21 mouse cellular contexts compared by ENCODE assay signal in the genomic region with DNA sequence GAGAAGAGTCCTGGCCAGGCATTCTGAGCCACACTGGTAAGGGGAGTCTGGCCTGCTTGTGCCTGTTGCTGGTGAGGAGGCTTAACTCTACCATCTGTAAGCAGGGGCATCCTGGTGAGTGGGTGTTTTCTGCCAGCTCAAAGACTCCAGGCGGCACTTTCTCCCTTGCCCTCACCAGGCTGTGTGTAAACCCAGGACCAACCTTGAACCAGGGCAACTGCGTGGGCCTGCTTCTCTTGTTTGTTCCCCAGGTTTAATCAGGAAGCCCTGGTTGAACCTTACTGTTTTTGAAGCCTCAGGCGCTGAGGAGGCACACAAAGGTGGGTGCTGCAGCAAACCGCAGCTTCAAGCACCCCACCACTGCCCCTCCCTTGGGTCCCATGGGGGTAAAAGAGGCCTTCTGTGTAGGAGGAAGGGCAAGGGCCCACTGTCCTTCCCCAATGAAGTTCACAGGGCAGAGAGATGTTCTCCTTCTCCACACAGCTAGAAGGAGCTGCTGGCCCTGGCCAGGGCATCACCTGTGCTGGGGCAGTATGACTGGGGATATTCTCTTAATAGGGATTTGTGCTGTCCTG. TPM values are rescaled to one million over a fixed set of nuclear protein-coding genes. Genes with fewer than 3 reads are reported as not detected.
DNase-seq lines count a peak whose midpoint lies in the region; ATAC-seq lines count a peak whose summit lies in the region.
"Had no signal": no experiment of that assay in that cellular context is flagged by ENCODE, and none has a peak within 500 bp of the region (broad histone marks: within the 10 kb centered on the region; RNA-seq: fewer than 3 reads in every experiment).

No protein-coding gene starts in this region.

- H3K4me2 ChIP-seq in kidney, embryonic 14.5 days (replicated peaks; ENCODE audit: low read depth, low read length): no peak overlapping the region
- H3K4me2 ChIP-seq in midbrain, embryonic 16.5 days (ENCODE audit: low read length): no peak overlapping the region
- no peak overlapping the region for H3K4me2 ChIP-seq in midbrain, embryonic 15.5 days
- H3K4me2 ChIP-seq in liver, embryonic 15.5 days: no peak overlapping the region
- H3K4me2 ChIP-seq: embryonic facial prominence, embryonic 12.5 days; heart, embryonic 13.5 days; limb, embryonic 13.5 days; midbrain, embryonic 11.5 days; stomach, embryonic 15.5 days had no signal

- H3K27ac ChIP-seq in kidney, embryonic 14.5 days (ENCODE audit: low read depth, low read length): no peak overlapping the region
- no peak overlapping the region for H3K27ac ChIP-seq in midbrain, embryonic 16.5 days (ENCODE audit: low read length)
- no peak overlapping the region for H3K27ac ChIP-seq in midbrain, embryonic 15.5 days
- peak overlapping the region; percentile 92 for H3K27ac ChIP-seq in liver, embryonic 15.5 days (replicated peaks)
- H3K27ac ChIP-seq: embryonic facial prominence, embryonic 12.5 days; heart, embryonic 13.5 days; limb, embryonic 13.5 days; stomach, embryonic 15.5 days had no signal

- peak; percentile 21 for DNase-seq in kidney, adult 11 months
- peak; percentile 77 for DNase-seq in splenic B cell, adult 2 months (ENCODE audit: low read depth, low spot score)
- DNase-seq in c-Kit-positive CD71-positive TER-119-positive erythroid progenitor cells, embryonic 14.5 days (ENCODE audit: low spot score): no peak
- DNase-seq: adrenal gland, postnatal 10 days; lung, postnatal 10 days; right cerebral cortex, postnatal 14 days had no signal

- no peak overlapping the region for H3K4me3 ChIP-seq in kidney, embryonic 14.5 days (ENCODE audit: low read length)
- H3K4me3 ChIP-seq in midbrain, embryonic 16.5 days (ENCODE audit: low read depth, low read length): no peak overlapping the region
- H3K4me3 ChIP-seq in midbrain, embryonic 15.5 days: no peak overlapping the region
- H3K4me3 ChIP-seq in liver, embryonic 15.5 days (replicated peaks): no peak overlapping the region
- H3K4me3 ChIP-seq: embryonic facial prominence, embryonic 12.5 days; heart, embryonic 13.5 days; limb, embryonic 13.5 days; myocyte; stomach, embryonic 15.5 days had no signal

- H3K36me3 ChIP-seq in kidney, embryonic 14.5 days (ENCODE audit: control insufficient read depth, insufficient read depth, low read length): 0 out of 2 replicates have a peak, but pooled peaks cover under 1% of the 10 kb centered on the region
- H3K36me3 ChIP-seq in midbrain, embryonic 16.5 days (ENCODE audit: control insufficient read depth, insufficient read depth, low read length): no peaks in the 10 kb centered on the region
- H3K36me3 ChIP-seq in midbrain, embryonic 15.5 days (replicated peaks): no peaks in the 10 kb centered on the region
- no peaks in the 10 kb centered on the region for H3K36me3 ChIP-seq in liver, embryonic 15.5 days (replicated peaks)
- H3K36me3 ChIP-seq in splenic B cell, adult 2 months (ENCODE audit: control insufficient read depth, insufficient read depth, low read length, poor library complexity, severe bottlenecking): no peaks in the 10 kb centered on the region
- H3K36me3 ChIP-seq: embryonic facial prominence, embryonic 12.5 days; heart, embryonic 13.5 days; limb, embryonic 13.5 days; stomach, embryonic 15.5 days had no signal

- WGBS in kidney, embryonic 14.5 days: 92% methylated on average over 4 of the region's 4 CpGs
- 89% methylated on average over 4 of the region's 4 CpGs for WGBS in midbrain, embryonic 16.5 days
- WGBS in midbrain, embryonic 15.5 days: 90% methylated on average over 4 of the region's 4 CpGs
- WGBS in liver, embryonic 15.5 days (ENCODE audit: insufficient replicate concordance): 72% methylated on average over 4 of the region's 4 CpGs

- no peaks in the 10 kb centered on the region for H3K9me3 ChIP-seq in kidney, embryonic 14.5 days (ENCODE audit: control insufficient read depth, low read length)
- no peaks in the 10 kb centered on the region for H3K9me3 ChIP-seq in midbrain, embryonic 16.5 days (replicated peaks; ENCODE audit: control insufficient read depth, low read length, poor library complexity, severe bottlenecking)
- no peaks in the 10 kb centered on the region for H3K9me3 ChIP-seq in midbrain, embryonic 15.5 days
- H3K9me3 ChIP-seq in liver, embryonic 15.5 days (replicated peaks): no peaks in the 10 kb centered on the region
- H3K9me3 ChIP-seq: embryonic facial prominence, embryonic 12.5 days; heart, embryonic 13.5 days; limb, embryonic 13.5 days; stomach, embryonic 15.5 days had no signal

- no peaks in the 10 kb centered on the region for H3K27me3 ChIP-seq in kidney, embryonic 14.5 days (ENCODE audit: control insufficient read depth, insufficient read depth, low read length)
- no peaks in the 10 kb centered on the region for H3K27me3 ChIP-seq in midbrain, embryonic 16.5 days (ENCODE audit: control insufficient read depth, insufficient read depth, low read depth, low read length)
- no peaks in the 10 kb centered on the region for H3K27me3 ChIP-seq in midbrain, embryonic 15.5 days (replicated peaks)
- no peaks in the 10 kb centered on the region for H3K27me3 ChIP-seq in liver, embryonic 15.5 days
- no peaks in the 10 kb centered on the region for H3K27me3 ChIP-seq in splenic B cell, adult 2 months (ENCODE audit: control insufficient read depth, insufficient read depth, low read length, poor library complexity, severe bottlenecking)
- H3K27me3 ChIP-seq: embryonic facial prominence, embryonic 12.5 days; heart, embryonic 13.5 days; limb, embryonic 13.5 days; stomach, embryonic 15.5 days had no signal

- peaks cover 30% of the 10 kb centered on the region for H3K4me1 ChIP-seq in kidney, embryonic 14.5 days (ENCODE audit: control insufficient read depth, insufficient read depth, low read length)
- H3K4me1 ChIP-seq in midbrain, embryonic 16.5 days (ENCODE audit: control insufficient read depth, insufficient read depth, low read length): peaks cover 27% of the 10 kb centered on the region
- peaks cover 23% of the 10 kb centered on the region for H3K4me1 ChIP-seq in midbrain, embryonic 15.5 days
- peaks cover 90% of the 10 kb centered on the region for H3K4me1 ChIP-seq in liver, embryonic 15.5 days (replicated peaks)

- no peak for ATAC-seq in kidney, embryonic 14.5 days (ENCODE audit: low FRiP score, low TSS enrichment)
- ATAC-seq in midbrain, embryonic 16.5 days: no peak
- ATAC-seq in midbrain, embryonic 15.5 days (replicated peaks): no peak
- ATAC-seq in liver, embryonic 15.5 days (ENCODE audit: insufficient read depth): no peak
- no peak for ATAC-seq in cerebellum, adult (ENCODE audit: insufficient number of reproducible peaks, low FRiP score, low TSS enrichment)
- ATAC-seq: intestine, postnatal 0 days had no signal

- H3K9ac ChIP-seq in kidney, embryonic 14.5 days (ENCODE audit: low read depth, low read length): no peak overlapping the region
- H3K9ac ChIP-seq in midbrain, embryonic 16.5 days (ENCODE audit: low read depth, low read length): 0 out of 2 replicates have a peak overlapping the region, but pooled peaks have one; percentile 14
- H3K9ac ChIP-seq in midbrain, embryonic 15.5 days: no peak overlapping the region
- no peak overlapping the region for H3K9ac ChIP-seq in liver, embryonic 15.5 days
- H3K9ac ChIP-seq: embryonic facial prominence, embryonic 12.5 days; heart, embryonic 13.5 days; limb, embryonic 13.5 days; stomach, embryonic 15.5 days had no signal

RNA-seq across cellular contexts. Expression of a gene that starts 9.5 kb away (rescaled TPM):
- polyA plus RNA-seq in kidney, embryonic 14.5 days (2014; fragmentation: Nextera tagmentation; extraction: Ambion mirVana): 2.7 and 3.1 TPM in 2 replicates
- 2.5 and 2.9 TPM in 2 replicates for polyA plus RNA-seq in midbrain, embryonic 16.5 days (2015; fragmentation: Nextera tagmentation; extraction: Ambion mirVana)
- polyA plus RNA-seq in midbrain, embryonic 15.5 days (2015; fragmentation: Nextera tagmentation; extraction: Ambion mirVana): 2.5 and 2.7 TPM in 2 replicates
- polyA plus RNA-seq in liver, embryonic 15.5 days (2015; fragmentation: Nextera tagmentation; extraction: Ambion mirVana): 25.0 and 26.4 TPM in 2 replicates

RNA-seq across cellular contexts. Expression of a gene that starts 15.6 kb away (rescaled TPM):
- polyA plus RNA-seq in kidney, embryonic 14.5 days (2014; fragmentation: Nextera tagmentation; extraction: Ambion mirVana): not detected in 2 replicates
- not detected in 2 replicates for polyA plus RNA-seq in midbrain, embryonic 16.5 days (2015; fragmentation: Nextera tagmentation; extraction: Ambion mirVana)
- 0.46 TPM in 1 of 2 replicates, not detected in the other for polyA plus RNA-seq in midbrain, embryonic 15.5 days (2015; fragmentation: Nextera tagmentation; extraction: Ambion mirVana)
- not detected in 2 replicates for polyA plus RNA-seq in liver, embryonic 15.5 days (2015; fragmentation: Nextera tagmentation; extraction: Ambion mirVana)
- polyA plus RNA-seq: frontal cortex, adult 2 months; heart, embryonic 13.5 days; hindbrain, embryonic 11.5 days; midbrain, embryonic 11.5 days; myocyte; thymus, postnatal 0 days had no signal

RNA-seq across cellular contexts. Expression of a gene that starts 16.8 kb away (rescaled TPM):
- 105 and 119 TPM in 2 replicates for polyA plus RNA-seq in kidney, embryonic 14.5 days (2014; fragmentation: Nextera tagmentation; extraction: Ambion mirVana)
- polyA plus RNA-seq in midbrain, embryonic 16.5 days (2015; fragmentation: Nextera tagmentation; extraction: Ambion mirVana): 102 and 105 TPM in 2 replicates
- polyA plus RNA-seq in midbrain, embryonic 15.5 days (2015; fragmentation: Nextera tagmentation; extraction: Ambion mirVana): 106 and 108 TPM in 2 replicates
- 44.3 and 49.3 TPM in 2 replicates for polyA plus RNA-seq in liver, embryonic 15.5 days (2015; fragmentation: Nextera tagmentation; extraction: Ambion mirVana)

RNA-seq across cellular contexts. Expression of a gene that starts 37.1 kb away (rescaled TPM):
- 0.47 and 0.77 TPM in 2 replicates for polyA plus RNA-seq in kidney, embryonic 14.5 days (2014; fragmentation: Nextera tagmentation; extraction: Ambion mirVana)
- 0.14 and 0.39 TPM in 2 replicates for polyA plus RNA-seq in midbrain, embryonic 16.5 days (2015; fragmentation: Nextera tagmentation; extraction: Ambion mirVana)
- polyA plus RNA-seq in midbrain, embryonic 15.5 days (2015; fragmentation: Nextera tagmentation; extraction: Ambion mirVana): 0.18 and 0.33 TPM in 2 replicates
- 1.9 and 2.4 TPM in 2 replicates for polyA plus RNA-seq in liver, embryonic 15.5 days (2015; fragmentation: Nextera tagmentation; extraction: Ambion mirVana)

RNA-seq across cellular contexts. Expression of a gene that starts 42.5 kb away (rescaled TPM):
- polyA plus RNA-seq in kidney, embryonic 14.5 days (2014; fragmentation: Nextera tagmentation; extraction: Ambion mirVana): 0.89 and 1.2 TPM in 2 replicates
- 66.9 and 68.5 TPM in 2 replicates for polyA plus RNA-seq in midbrain, embryonic 16.5 days (2015; fragmentation: Nextera tagmentation; extraction: Ambion mirVana)
- polyA plus RNA-seq in midbrain, embryonic 15.5 days (2015; fragmentation: Nextera tagmentation; extraction: Ambion mirVana): 115 and 118 TPM in 2 replicates
- polyA plus RNA-seq in liver, embryonic 15.5 days (2015; fragmentation: Nextera tagmentation; extraction: Ambion mirVana): 4.3 and 5.2 TPM in 2 replicates
